Mouse (Mus musculus) spleen, adult 18-20 months (tissue): Measurements from ENCODE around the gene Ubc.
A peak's percentile ranks its signal among the peaks of the same experiment; 100 is the strongest.

Experiments used
- DNase-seq, 2 experiments: peaks; one replicate each; pipeline ENCODE4 v3.0.0; 2022; ENCODE audit warnings: mixed read lengths in 2 of 2

Gene Ubc

DNA sequence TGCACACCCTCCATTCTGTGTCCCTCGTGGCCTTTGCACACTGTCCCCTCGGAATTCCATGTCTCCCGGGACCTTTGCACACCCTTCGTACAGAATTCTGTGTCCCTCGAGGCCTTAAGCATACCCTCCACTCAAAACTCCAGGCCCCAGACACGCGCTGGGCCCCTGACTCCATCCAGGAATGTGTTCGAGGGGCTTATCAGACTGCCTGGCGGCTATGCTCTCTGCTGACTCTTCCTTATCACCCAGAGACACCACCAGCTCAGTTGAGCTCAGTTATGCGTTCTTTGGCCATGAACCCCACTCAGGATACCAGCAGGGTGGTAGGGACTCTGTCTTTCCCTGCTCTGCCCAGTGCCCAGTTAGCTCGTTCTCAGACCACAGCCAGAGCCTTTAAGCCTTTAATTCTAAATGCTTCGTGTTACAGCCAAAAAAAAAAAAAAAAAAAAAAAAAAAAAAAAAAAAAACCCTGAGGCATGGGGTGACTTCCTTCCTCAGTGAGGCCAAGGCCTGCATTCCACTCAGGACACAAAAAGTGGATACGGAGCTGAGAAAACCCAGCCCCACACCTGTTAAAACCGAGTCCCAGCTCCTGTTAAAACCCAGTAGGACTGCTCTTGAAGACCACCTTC, 48.4 kb downstream of the Ubc start:
- no peak for DNase-seq

- DNase-seq = peak; percentile 83 to 94
Measured at GRCm38 (mm10) chr5:125340547-125341262, 49.3 kb downstream of the Ubc start, which contains the start of gene Scarb1. TSS of gene Scarb1 (minus strand) at chr5:125341094.

- DNase-seq = no peak
Measured at GRCm38 (mm10) chr5:125339851-125340531, 50.0 kb downstream of the Ubc start.

DNA sequence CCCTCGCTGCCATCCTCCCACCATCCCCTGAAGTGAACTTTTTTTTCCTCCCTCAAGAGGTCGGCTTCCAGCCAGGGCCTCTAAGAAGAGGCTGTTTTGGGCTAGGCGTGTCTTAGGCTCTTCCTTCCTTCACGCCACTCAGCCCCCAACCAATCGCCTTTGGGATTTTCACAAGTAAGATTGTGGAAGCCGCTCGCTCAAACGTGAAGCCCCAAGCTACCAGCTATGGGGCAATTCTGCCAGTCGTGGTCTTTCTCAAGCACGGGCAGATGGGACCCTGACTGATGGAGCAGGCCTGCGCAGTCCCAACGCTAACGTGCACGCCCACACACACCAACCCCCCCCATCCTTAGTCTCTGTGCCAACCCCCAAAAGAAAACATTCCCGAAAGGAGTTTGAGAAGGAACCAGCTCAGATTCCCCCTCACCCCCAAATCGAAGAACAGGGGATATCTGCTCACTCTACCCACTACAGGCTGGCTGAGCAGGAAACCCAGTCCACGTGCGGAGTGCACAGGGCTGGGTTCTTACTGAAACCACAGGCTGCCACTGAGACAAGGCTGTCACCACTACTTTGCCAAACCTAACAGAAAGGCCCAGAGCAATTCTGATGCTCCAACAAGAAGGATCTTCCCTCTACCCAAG, 50.8 kb downstream of the Ubc start:
- peak in 1 of 2 experiments; percentile 17 for DNase-seq

- no peak for DNase-seq
Measured at GRCm38 (mm10) chr5:125337526-125337925, 52.5 kb downstream of the Ubc start.

GRCm38 (mm10) chr5:125337012-125337411, 53.0 kb downstream of the Ubc start:
- no peak for DNase-seq
